Mouse (Mus musculus): ENCODE results near the gene Cbarp. TPM values are rescaled to one million over a fixed set of nuclear protein-coding genes. Genes with fewer than 3 reads are reported as not detected.
A peak's percentile ranks its signal among the peaks of the same experiment; 100 is the strongest.

The Cbarp gene
- polyA plus RNA-seq, 2 experiments = 1.1 to 1.8 TPM

- no peak overlapping the region for H3K4me3 ChIP-seq (ENCODE audit: insufficient read depth in 1 of 2, low read depth in 2 of 2, low read length in 2 of 2)
- TF ChIP-seq CTCF (IDR thresholded peaks at IDR 0.05; ENCODE audit: low read depth) = no peak
- no peak for TF ChIP-seq EP300 (IDR thresholded peaks at IDR 0.05; ENCODE audit: low read depth)
- no peak overlapping the region for H3K4me2 ChIP-seq (ENCODE audit: low read depth)
- no peaks in the 10 kb centered on the region for H3K9me3 ChIP-seq (ENCODE audit: control insufficient read depth, low read length)
- WGBS (ENCODE audit: insufficient replicate concordance) = 60% methylated on average over 7 of the region's 7 CpGs
- no peak overlapping the region for H3K27ac ChIP-seq
- H3K36me3 ChIP-seq (replicated peaks; ENCODE audit: control insufficient read depth, insufficient read depth, low read depth) = no peaks in the 10 kb centered on the region
- DNase-seq (ENCODE audit: low read depth in 3 of 3, low spot score in 3 of 3) = no peak
- peaks cover 0 to 4% of the 10 kb centered on the region in 2 experiments; a peak in 3 of 4 replicates for H3K4me1 ChIP-seq (replicated peaks; ENCODE audit: control insufficient read depth in 2 of 2, insufficient read depth in 2 of 2, low read length in 1 of 2)
- ATAC-seq (ENCODE audit: insufficient read depth) = no peak
- H3K27me3 ChIP-seq (ENCODE audit: control insufficient read depth, insufficient read depth, low read length) = peaks cover 29% of the 10 kb centered on the region
- H3K9ac ChIP-seq (replicated peaks) = no peak overlapping the region
These were observed 37.0 kb upstream of the Cbarp start for GRCm38 (mm10) chr10:80177441-80178279.

GRCm38 (mm10) chr10:80176270-80176834 lies 35.7 kb upstream of the Cbarp start:
- 62% methylated on average over 5 of the region's 5 CpGs for WGBS (ENCODE audit: insufficient replicate concordance)
- no peak overlapping the region for H3K4me2 ChIP-seq (ENCODE audit: low read depth)

GRCm38 (mm10) chr10:80175536-80176269 lies 35.1 kb upstream of the Cbarp start:
- H3K27me3 ChIP-seq (ENCODE audit: control insufficient read depth, insufficient read depth, low read length) = peaks cover 24% of the 10 kb centered on the region
- H3K4me3 ChIP-seq (ENCODE audit: insufficient read depth in 1 of 2, low read depth in 2 of 2, low read length in 2 of 2) = no peak overlapping the region
- H3K9me3 ChIP-seq (ENCODE audit: control insufficient read depth, low read length) = no peaks in the 10 kb centered on the region; the same call in 1 of the 2 replicates
- no peak for TF ChIP-seq EP300 (IDR thresholded peaks at IDR 0.05; ENCODE audit: low read depth)
- TF ChIP-seq CTCF (IDR thresholded peaks at IDR 0.05; ENCODE audit: low read depth) = peak; percentile 74
- ATAC-seq (ENCODE audit: insufficient read depth) = no peak
- H3K27ac ChIP-seq = no peak overlapping the region
- H3K36me3 ChIP-seq (replicated peaks; ENCODE audit: control insufficient read depth, insufficient read depth, low read depth) = peaks cover 11% of the 10 kb centered on the region
- H3K4me2 ChIP-seq (ENCODE audit: low read depth) = no peak overlapping the region
- DNase-seq (ENCODE audit: low read depth in 3 of 3, low spot score in 3 of 3) = no peak
- no peak overlapping the region for H3K9ac ChIP-seq (replicated peaks)
- 37% methylated on average over 4 of the region's 4 CpGs for WGBS (ENCODE audit: insufficient replicate concordance)
- H3K4me1 ChIP-seq (replicated peaks; ENCODE audit: control insufficient read depth in 2 of 2, insufficient read depth in 2 of 2, low read length in 1 of 2) = peaks cover 5 to 7% of the 10 kb centered on the region in 2 experiments; a peak in 3 of 4 replicates

More at GRCm38 (mm10) chr10:80176270-80176834, 35.7 kb upstream of the Cbarp start:
- peaks cover 5 to 7% of the 10 kb centered on the region in 2 experiments; a peak in 3 of 4 replicates for H3K4me1 ChIP-seq (replicated peaks; ENCODE audit: control insufficient read depth in 2 of 2, insufficient read depth in 2 of 2, low read length in 1 of 2)
- TF ChIP-seq CTCF (IDR thresholded peaks at IDR 0.05; ENCODE audit: low read depth) (no peak), EP300 (IDR thresholded peaks at IDR 0.05; ENCODE audit: low read depth) (no peak)
- no peak overlapping the region for H3K4me3 ChIP-seq (ENCODE audit: insufficient read depth in 1 of 2, low read depth in 2 of 2, low read length in 2 of 2)
- H3K27me3 ChIP-seq (ENCODE audit: control insufficient read depth, insufficient read depth, low read length) = peaks cover 29% of the 10 kb centered on the region
- H3K9me3 ChIP-seq (ENCODE audit: control insufficient read depth, low read length) = no peaks in the 10 kb centered on the region; the same call in 1 of the 2 replicates
- H3K36me3 ChIP-seq (replicated peaks; ENCODE audit: control insufficient read depth, insufficient read depth, low read depth) = peaks cover 4% of the 10 kb centered on the region; the same call in 1 of the 2 replicates
- ATAC-seq (ENCODE audit: insufficient read depth) = no peak
- H3K27ac ChIP-seq = no peak overlapping the region
- DNase-seq (ENCODE audit: low read depth in 3 of 3, low spot score in 3 of 3) = no peak
- H3K9ac ChIP-seq (replicated peaks) = no peak overlapping the region

- Histone ChIP-seq H3K4me3 (ENCODE audit: insufficient read depth in 1 of 2, low read depth in 2 of 2, low read length in 2 of 2) (no peak overlapping the region), H3K4me2 (ENCODE audit: low read depth) (no peak overlapping the region), H3K4me1 (replicated peaks; ENCODE audit: control insufficient read depth in 2 of 2, insufficient read depth in 2 of 2, low read length in 1 of 2) (peaks cover 5 to 7% of the 10 kb centered on the region in 2 experiments; a peak in 3 of 4 replicates), H3K9me3 (ENCODE audit: control insufficient read depth, low read length) (no peaks in the 10 kb centered on the region; the same call in 1 of the 2 replicates), H3K27me3 (ENCODE audit: control insufficient read depth, insufficient read depth, low read length) (peaks cover 14% of the 10 kb centered on the region), H3K27ac (no peak overlapping the region), H3K36me3 (replicated peaks; ENCODE audit: control insufficient read depth, insufficient read depth, low read depth) (peaks cover 19% of the 10 kb centered on the region), H3K9ac (replicated peaks) (no peak overlapping the region)
- WGBS (ENCODE audit: insufficient replicate concordance) = 27% methylated on average over 2 of the region's 2 CpGs
- DNase-seq (ENCODE audit: low read depth in 3 of 3, low spot score in 3 of 3) (peak in 1 of 3 experiments; percentile 51), ATAC-seq (ENCODE audit: insufficient read depth) (no peak)
- TF ChIP-seq EP300 (IDR thresholded peaks at IDR 0.05; ENCODE audit: low read depth) (no peak), CTCF (IDR thresholded peaks at IDR 0.05; ENCODE audit: low read depth) (peak; percentile 85)
These were observed 34.1 kb upstream of the Cbarp start for GRCm38 (mm10) chr10:80174705-80175104.

Measured in liver, embryonic 14.5 days (tissue).